Mouse (Mus musculus): ENCODE results near the gene Ssrp1. TPM values are rescaled to one million over a fixed set of nuclear protein-coding genes. Genes with fewer than 3 reads are reported as not detected.

Gene Ssrp1
- 66.9 and 83.2 TPM in 2 replicates for total RNA-seq (2015)
- 222 and 227 TPM in 2 replicates for total RNA-seq (2017)

DNA sequence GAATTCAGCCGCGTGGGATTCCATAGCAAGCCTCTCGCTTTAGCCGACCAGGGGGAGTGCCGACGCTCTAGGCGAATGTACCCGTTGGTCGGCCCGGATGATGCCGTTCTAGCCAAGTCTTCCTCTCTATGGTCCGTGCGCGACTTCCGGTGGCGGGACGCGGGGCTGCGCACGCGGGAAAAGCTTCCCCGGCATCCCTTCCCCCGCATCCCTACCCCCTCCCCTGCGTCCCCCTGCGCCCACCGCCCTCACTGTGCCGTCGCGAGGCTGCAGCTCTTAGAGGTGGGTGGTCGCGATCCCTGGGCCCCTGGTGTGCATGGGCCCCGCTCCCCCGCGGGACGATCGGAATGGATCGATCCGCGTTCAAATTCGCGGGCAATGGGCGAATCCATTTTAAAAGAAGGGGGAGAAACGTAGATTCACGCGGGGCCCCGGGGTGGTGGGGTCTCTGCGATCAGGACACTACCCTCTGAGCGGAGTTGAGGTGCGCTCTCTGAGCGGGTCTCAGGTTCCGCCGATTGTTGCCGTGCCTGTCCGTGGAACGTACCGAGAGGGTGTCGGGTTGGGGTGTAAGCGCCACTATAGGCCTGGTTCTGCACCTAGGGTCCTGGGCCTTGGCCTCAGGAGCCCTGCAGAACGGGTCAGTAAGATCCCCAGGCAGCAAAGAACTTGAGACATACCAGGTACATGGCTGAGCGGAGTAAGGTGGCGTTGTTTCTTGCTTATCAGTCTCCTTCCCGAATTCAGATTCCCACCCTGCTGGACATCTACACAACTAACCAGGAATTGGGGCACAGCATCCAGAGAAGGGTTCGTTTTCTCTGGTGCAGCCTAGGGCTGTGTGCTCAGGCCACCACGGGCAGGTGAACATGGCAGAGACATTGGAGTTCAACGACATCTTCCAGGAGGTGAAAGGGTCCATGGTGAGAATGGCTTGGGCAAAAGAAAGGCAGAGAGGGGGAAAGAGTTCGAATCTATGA, at the start of gene Ssrp1, which contains the start of gene P2rx3:
Ssrp1 (plus strand) TSS at position 188 of the 980 bp plus-strand sequence.
P2rx3 (minus strand) TSS at position 416 of the 980 bp plus-strand sequence.
- ATAC-seq (ENCODE audit: poor library complexity, severe bottlenecking): peak; percentile 86

DNA sequence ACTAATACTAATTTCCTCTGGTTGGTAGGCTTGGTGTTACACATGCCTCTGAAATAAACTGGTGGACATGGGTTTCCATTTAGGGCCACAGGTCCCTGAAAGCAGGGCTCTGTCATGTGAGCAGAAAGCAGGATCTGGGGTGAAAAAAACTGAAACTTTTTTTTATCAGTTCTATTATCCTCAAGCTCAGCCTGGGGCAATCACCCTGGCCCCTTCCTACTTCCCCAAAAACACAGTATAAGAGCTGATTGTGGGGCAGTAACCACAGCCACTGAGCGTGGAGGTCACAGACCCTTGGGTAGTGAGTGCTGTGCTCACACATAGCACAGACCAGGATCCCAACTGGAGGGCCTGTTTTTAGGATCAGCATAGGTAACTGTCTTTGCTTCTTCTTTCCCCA, 49.1 kb upstream of the Ssrp1 start, which contains the start of gene Prg3:
Prg3 (plus strand) TSS at position 286 of the 400 bp plus-strand sequence.
- ATAC-seq (ENCODE audit: poor library complexity, severe bottlenecking): peak; percentile 92

DNA sequence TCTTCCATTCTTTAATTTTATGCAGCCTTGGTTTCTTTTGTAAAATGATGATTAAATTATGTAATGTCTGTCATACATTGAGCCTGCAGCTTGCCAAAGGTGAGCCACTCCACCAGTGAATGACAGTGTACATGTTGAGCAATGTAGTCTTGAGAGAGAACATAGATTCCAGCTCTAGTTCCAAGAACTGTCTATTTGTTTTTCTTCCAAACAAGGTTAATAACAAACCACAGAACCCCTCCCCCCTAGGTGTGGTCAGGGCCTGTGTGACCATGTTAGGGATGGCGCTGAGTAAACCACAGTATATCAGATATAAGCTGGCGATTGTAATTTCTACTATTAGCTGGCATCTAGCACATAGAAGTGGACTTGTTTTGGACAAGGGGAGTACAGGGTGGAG, 40.7 kb upstream of the Ssrp1 start:
- ATAC-seq (ENCODE audit: poor library complexity, severe bottlenecking): no peak

DNA sequence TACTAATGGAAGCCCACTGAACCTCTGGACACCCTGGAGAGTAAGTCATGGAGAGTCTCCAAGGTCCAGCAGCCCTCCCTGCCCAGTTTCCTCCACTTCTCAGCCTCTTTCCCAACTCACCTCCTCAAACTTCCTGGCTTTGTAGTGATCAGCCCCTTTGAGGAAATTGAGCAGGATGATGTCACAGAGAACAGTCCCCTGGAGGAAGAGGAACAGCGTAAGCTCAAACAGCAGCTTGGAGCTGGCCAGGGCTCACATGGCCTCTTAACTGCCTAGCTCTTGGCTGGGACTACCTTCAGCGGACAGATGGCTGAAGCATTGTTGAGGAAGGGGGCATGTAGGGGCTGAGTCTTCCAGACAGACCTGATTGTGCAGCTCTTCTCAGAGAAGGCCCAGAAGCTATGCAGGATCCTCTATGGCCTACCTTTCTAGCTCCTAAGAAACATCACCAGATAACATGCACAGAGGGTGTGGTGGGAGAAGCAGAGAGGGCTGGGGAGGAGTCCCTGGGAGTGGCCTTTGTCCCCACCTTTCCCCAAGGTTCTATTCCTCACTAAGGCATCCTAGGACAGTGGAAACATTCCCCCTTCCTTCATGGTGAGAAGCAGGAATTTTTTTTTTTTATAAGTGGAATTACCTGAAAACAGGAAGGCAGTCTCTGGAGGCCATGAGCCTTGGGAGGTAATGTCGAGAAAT, 37.4 kb upstream of the Ssrp1 start:
- peak; percentile 86 for ATAC-seq (ENCODE audit: poor library complexity, severe bottlenecking)

DNA sequence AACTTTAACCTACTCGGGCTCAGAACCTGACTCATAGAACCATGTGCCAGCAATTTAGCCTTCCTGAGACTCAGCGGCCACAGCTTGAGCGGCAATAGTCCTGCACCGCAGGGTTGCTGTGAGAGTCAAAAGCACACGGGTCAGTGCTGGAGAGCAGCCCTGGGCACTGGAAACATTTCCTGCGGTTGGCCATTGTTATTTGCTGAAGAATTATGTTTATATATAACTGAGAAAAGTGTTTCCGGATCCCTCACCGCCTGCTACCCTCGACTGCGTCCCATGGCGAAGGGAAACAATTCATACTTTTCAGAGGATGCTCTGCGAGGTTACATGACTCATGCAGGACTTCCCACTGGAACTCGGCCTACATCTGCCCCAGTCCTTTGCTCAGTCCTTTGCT, 35.5 kb upstream of the Ssrp1 start:
- ATAC-seq (ENCODE audit: poor library complexity, severe bottlenecking): no peak

DNA sequence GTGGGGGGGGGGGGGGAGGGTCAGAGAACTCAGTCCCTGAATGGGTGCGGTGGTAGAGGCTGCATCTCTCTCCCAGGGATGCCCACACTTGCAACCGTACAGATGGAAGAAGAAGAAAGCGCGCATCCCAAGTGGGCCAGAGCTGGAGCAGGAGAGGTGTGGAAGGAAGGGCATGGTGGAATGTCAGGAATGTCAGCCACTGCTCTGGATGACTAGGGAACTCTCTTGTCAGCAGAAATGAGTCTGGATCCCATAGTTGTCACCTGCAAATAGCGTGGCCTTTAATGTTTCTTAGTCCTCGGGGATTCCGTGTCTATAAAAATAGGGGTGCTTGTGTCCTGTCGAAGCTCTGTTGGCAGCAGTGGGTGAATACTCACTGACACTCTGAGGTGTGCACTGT, 34.5 kb upstream of the Ssrp1 start:
- no peak for ATAC-seq (ENCODE audit: poor library complexity, severe bottlenecking)

DNA sequence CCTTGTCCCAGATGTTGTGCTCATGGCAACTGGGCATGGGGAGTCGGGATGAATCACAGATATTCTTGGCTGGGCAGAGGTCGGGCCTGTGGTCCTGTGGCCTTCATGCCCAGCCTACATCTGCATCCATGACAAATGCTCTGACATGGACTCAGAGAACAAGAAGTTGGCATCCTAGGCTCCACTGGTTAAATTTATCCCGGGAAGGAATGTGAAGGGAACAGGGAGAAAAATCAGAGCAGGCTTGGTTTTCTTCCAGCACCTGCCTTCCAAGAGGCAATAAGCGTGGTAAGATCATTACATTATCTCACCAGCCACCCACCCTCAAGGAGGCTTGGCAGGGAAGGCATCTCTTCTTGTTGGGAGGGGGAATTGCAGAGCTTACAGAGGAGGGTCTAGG, 32.7 kb upstream of the Ssrp1 start:
- no peak for ATAC-seq (ENCODE audit: poor library complexity, severe bottlenecking)

DNA sequence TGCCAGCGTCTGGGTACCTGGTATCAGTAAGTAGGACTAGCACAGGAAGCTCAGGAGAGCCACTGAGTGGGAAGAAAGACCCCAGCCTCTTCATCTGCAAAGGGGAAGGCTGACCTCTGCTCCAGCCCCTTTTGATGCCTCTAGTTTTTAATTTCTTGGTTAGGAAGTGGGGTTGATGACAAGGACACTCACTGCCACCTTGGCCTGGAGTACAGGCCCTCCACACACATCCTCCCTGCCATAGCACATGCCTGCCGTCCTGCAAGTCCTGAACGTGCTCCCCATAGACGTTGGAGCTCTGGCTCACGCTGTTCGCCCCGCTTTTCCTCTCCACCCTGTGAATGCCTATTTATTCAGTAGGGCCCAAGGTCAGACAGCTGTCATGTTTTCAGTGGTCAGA, 30.4 kb upstream of the Ssrp1 start:
- ATAC-seq (ENCODE audit: poor library complexity, severe bottlenecking): no peak

DNA sequence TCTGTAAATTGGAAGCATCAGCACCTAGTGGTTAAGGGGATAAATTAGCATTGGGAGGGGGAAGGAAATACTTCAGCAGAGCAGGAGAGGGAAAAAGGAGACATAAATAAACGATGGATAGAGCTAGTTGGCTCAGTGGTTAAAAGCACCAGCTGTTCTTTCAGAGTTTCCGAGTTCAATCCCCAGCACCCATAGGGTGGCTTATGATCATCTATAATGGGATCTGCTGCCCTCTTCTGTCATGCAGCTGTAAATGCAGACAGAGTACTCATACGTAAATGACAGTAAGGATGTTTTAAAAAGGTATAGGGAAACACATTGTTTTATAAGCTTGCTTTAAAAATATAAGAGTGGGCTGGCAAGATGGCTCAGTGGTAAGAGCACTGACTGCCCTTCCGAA, 29.3 kb upstream of the Ssrp1 start:
- peak; percentile 88 for ATAC-seq (ENCODE audit: poor library complexity, severe bottlenecking)

DNA sequence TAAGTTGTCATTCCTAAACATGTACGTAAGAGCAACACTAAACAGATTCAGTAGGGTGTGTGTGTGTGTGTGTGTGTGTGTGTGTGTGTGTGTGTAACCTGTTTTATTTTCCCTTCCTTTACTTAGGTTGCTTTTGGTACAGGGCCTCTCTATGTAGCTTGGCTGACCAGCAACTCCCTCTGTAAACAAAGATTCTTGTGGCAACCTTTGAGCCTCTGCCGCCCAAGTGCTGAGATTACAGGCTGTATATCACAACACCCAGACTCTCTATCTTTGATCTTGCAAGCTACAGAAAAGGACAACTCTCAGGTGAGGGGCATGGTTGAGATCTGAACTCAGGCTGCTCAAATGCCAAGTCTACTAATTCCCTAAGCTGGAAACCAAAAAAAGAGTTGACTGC, 27.8 kb upstream of the Ssrp1 start:
- ATAC-seq (ENCODE audit: poor library complexity, severe bottlenecking): no peak

DNA sequence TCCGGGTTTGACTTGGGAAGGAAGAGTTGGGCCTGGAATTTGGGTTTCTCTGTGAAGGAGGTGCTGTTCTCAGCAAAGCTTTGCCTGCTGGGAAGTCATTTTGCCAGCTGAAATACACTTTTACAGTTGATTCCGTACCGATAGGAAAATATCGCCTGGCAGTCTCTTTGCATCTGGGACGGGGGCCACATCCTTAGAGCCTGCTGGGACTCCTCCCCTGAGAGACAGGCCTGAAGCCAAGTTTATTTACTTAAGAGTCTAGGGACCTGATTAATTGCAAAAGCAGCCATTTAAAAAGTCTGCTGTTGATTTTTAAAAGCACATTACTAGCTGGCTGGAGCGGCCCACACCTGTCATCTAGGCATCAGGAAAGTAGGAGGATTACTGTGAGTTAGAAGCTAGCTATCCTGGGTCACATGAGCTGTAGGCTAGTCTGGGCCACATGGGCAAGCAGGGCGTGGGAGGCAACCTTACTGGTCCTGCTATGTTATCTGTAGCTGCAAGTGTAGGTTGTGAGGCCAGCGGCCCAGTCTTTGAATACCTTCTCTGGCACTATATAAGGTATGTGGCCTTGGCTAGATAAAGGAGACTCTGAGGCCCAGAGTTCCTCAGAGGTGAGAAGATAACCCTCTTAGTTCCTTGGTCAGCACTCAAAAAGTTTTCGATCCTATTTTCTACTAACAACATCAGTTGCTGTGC, 25.0 kb upstream of the Ssrp1 start:
- no peak for ATAC-seq (ENCODE audit: poor library complexity, severe bottlenecking)

DNA sequence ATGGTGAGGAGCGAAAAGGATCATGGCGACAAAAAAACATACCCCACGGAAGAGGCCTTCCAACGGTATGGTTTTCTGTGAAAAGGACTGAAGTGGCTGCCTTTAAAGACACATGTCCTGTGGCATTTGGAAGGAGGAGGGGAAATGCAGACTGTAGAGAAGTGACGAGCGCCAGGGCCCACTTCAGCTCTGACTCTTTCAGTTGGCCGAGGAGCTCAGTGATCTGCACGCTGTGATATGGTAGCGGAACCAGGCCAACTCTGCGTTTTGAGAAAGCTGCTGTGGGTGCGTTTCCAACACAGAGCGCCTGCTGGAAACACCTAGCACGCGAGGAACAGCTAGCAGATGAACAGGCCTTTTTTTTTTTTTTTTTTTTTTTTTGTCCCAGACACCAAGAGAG, 24.4 kb upstream of the Ssrp1 start:
- ATAC-seq (ENCODE audit: poor library complexity, severe bottlenecking): no peak

DNA sequence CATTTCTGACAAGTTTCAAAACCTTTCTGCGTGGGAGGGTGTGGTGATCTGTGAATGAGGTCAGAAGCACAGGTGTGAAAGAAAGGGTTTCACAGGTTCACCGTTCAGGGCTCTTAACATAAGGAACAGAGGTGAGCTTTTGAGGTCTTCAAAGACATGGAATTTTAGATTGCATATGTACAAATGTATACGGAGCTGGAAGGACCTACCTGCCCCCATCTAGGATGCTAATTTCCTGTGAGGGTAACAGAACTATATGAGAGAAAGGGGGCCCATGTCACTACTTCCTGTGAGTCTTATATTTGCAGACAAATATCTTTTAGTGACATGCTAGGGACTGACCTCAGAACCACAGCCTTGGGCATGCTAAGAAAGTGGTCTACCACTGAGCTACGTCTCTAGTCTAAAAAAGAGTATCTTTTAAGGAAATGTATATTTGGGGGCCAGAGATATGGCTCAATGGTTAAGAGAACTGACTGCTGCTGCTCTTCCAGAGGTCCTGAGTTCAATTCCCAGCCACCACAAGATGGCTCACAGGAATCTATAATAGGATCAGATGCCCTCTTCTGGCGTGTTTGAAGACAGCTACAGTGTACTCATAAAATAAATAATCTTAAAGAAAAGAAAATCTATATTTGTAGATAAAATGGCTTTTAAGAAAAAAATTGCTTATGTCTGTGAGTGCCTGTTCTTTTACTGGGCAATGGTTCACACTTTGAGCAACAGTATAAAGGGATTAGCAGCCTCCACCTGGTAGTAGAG, 23.0 kb upstream of the Ssrp1 start:
- ATAC-seq (ENCODE audit: poor library complexity, severe bottlenecking): peak; percentile 67

DNA sequence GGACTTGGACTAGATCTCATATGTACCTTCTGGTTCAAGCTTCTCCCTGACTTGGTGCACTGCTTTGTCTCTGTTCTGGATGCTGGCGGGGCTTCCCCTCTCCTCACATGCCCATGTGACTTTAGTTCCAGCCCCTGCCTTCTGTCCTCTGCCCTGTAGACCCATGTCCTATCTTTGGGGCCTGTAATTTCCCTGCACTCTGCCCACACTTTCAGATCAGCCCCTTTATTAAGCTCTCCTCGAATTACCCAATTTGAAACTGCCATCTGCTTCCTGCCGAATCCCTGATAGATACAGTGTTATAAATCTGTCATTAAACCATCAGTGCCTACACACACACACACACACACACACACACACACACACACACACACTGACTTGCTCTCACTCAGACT, 22.4 kb upstream of the Ssrp1 start:
- ATAC-seq (ENCODE audit: poor library complexity, severe bottlenecking): no peak

DNA sequence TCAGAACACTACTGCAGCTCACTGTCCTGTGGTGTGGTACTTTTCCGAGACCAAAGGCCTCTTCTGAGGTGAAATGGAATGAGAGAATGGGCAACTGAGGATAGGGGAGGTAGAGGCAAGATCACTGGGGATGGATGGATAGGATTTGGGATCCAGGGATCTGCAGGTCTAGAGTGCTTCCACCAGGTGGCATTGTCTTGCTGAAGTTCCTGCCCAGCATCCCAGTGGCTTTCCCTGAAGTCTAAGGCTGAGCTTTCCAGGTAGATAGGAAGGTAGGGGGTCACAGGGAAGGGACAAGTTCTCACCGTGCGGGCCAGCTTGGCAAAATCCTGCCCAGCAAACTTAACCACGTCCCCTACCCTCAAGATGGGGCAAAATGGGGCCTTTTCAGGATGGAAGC, 15.0 kb upstream of the Ssrp1 start:
- ATAC-seq (ENCODE audit: poor library complexity, severe bottlenecking): no peak

DNA sequence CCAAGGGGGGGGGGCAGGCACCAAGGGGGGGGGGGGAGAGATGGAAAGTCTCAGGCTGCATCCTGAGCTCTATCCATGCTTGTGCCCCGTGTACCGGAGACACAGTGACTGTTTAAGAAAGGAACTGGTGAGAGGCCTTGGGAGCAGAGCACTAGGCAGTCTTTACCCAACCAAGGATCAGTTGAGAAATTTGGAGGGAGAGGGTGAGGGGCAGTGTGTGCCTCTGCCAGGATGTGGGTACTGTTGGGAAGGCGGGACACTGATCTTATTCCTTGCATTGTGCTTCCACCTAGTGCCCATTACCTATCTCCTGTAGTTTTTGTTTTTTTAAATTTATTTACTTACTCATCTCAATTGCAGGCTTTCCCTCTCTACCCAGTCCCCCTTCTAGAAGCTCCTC, 10.9 kb upstream of the Ssrp1 start:
- ATAC-seq (ENCODE audit: poor library complexity, severe bottlenecking): no peak

DNA sequence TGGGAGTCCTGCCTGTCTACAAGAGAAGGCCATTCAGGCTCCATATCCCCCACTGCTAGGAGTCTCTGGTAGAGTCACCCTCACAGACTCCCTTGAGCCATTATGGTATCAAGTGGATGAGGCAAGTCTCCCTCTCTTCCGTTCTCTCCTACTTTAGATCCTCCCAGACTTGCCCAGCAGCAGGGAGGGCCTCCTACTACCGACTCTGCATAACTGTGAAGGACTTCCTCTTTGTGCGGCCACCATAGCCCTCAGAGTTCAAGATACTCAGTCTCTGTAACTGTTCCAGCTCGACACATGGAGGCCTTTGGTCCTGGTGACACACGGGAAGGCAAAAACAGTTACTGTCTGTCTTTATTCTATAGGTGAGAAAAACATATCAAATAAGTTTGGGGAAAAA, 9.8 kb upstream of the Ssrp1 start:
- ATAC-seq (ENCODE audit: poor library complexity, severe bottlenecking): peak; percentile 86

DNA sequence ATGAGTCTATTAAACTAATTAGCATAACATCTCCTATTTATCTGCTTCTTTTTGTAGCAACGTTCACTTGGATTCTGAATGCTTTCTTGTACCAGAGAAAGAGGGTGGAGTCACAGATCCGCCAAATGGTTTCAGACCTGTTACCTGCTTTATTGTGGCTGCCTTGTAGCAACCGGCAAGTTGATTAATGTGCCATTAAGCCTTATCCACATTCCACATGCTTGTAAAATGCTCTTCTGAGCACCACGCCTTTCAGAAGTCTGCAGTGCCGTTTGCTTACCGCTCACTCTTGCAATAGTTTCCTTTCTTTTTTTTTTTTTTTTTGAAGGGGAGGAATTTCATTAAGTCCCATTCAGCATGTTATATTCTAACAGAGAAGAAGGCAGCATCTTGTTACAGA, 7.1 kb upstream of the Ssrp1 start:
- ATAC-seq (ENCODE audit: poor library complexity, severe bottlenecking): no peak

DNA sequence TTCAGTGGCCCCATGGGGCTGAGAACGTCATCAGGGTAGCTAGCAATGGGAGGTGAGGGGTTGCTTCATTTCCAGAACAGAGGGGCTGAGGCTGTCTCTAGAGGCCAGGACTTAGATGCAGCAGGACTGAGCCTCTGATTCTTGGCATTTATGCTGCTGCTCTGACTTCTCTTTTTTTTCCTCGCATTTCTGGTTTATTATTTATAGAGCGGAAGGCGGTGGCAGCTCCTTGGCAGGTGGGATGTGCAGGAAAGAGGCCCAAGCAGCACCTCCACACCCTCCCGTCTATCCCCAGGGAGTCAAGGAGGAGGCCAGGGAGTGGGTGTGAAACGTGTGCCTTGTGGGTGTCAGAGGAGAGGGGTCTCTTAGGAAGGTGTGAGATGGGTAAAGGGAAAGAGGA, 6.0 kb upstream of the Ssrp1 start:
- peak; percentile 16; the same call in 1 of the 2 replicates for ATAC-seq (ENCODE audit: poor library complexity, severe bottlenecking)

DNA sequence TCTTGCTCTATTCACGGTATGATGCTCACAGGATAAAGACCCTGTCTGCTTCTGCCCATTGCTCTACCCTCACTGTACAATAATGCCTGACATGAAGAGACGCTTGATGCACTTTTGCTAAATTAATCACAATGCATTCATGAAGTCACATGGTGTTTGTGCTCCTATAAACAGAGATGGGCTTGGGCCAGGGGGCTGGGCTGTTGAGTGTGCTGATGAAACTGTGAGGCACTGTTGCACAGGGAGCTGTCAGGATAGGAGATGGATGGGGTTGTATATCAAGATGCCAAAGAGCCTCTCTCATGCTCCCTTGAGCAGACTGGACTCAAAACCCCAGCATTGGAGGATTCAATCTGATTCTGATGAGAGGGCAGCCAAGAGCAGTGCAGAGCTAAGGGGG, 3.9 kb upstream of the Ssrp1 start:
- no peak for ATAC-seq (ENCODE audit: poor library complexity, severe bottlenecking)
